9 mouse cellular contexts compared by ENCODE assay signal in the genomic region with DNA sequence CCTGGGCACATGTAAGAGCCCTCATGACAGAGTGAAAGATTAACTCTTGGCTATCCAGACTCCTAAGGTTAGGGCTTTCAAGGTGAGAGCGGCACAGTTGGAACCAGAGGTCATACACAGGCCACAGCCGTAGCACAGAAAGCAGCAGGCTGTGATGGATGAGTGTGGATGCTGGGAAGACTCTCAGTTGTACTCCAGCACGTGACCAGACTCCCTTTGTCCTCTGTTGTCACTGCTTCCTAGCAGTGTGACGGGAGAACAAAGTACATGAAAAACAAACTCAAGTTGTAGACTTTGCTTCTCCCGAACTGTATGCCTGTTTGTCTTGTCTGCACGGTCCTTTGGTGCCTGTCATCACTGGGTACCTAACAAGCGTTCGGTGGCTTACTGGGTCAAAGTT. TPM values are rescaled to one million over a fixed set of nuclear protein-coding genes. Genes with fewer than 3 reads are reported as not detected.
DNase-seq lines count a peak whose midpoint lies in the region; ATAC-seq and TF ChIP-seq lines count a peak whose summit lies in the region.
"Had no signal": no experiment of that assay in that cellular context is flagged by ENCODE, and none has a peak within 500 bp of the region (broad histone marks: within the 10 kb centered on the region; RNA-seq: fewer than 3 reads in every experiment).

No protein-coding gene starts in this region.

- WGBS in lung, embryonic 14.5 days, result 13% methylated on average over 8 of the region's 8 CpGs
- WGBS in hindbrain, embryonic 13.5 days, result 14% methylated on average over 8 of the region's 8 CpGs
- 25% methylated on average over 8 of the region's 8 CpGs for WGBS in stomach, postnatal 0 days

- H3K27me3 ChIP-seq in lung, embryonic 14.5 days (ENCODE audit: insufficient read depth, low read length), result no peaks in the 10 kb centered on the region
- no peaks in the 10 kb centered on the region for H3K27me3 ChIP-seq in hindbrain, embryonic 13.5 days
- H3K27me3 ChIP-seq in stomach, postnatal 0 days (ENCODE audit: control insufficient read depth, insufficient read depth, low read length), result no peaks in the 10 kb centered on the region
- H3K27me3 ChIP-seq: embryonic facial prominence, embryonic 13.5 days had no signal

- peak; percentile 29 for DNase-seq in lung, embryonic 14.5 days
- DNase-seq in lung, postnatal 25 days (ENCODE audit: low spot score), result no peak
- peak; percentile 22 for DNase-seq in liver
- peak; percentile 28 for DNase-seq in stomach, postnatal 0 days (ENCODE audit: low spot score)
- no peak for DNase-seq in thymus, postnatal 25 days
- no peak for DNase-seq in thymus, postnatal 36 days
- no peak for DNase-seq in thymus, postnatal 0 days (ENCODE audit: low spot score)

- ATAC-seq in lung, embryonic 14.5 days (ENCODE audit: insufficient read depth), result peak; percentile 18; the same call in 1 of the 2 replicates
- 0 out of 2 replicates have a peak, but pooled peaks have one; percentile 29 for ATAC-seq in hindbrain, embryonic 13.5 days (ENCODE audit: low FRiP score)
- peak; percentile 65 for ATAC-seq in stomach, postnatal 0 days (ENCODE audit: low FRiP score, low TSS enrichment)

- no peaks in the 10 kb centered on the region for H3K9me3 ChIP-seq in lung, embryonic 14.5 days (ENCODE audit: low read depth, low read length)
- no peaks in the 10 kb centered on the region for H3K9me3 ChIP-seq in hindbrain, embryonic 13.5 days
- no peaks in the 10 kb centered on the region for H3K9me3 ChIP-seq in stomach, postnatal 0 days (ENCODE audit: control insufficient read depth, low read length)
- H3K9me3 ChIP-seq: embryonic facial prominence, embryonic 13.5 days had no signal

- TF ChIP-seq CTCF in lung, embryonic 14.5 days (IDR thresholded peaks at IDR 0.05; ENCODE audit: low read depth), result no peak
- TF ChIP-seq CTCF in stomach, postnatal 0 days (IDR thresholded peaks at IDR 0.05; ENCODE audit: low read depth), result no peak

- no peak overlapping the region for H3K9ac ChIP-seq in lung, embryonic 14.5 days
- 0 out of 2 replicates have a peak overlapping the region, but pooled peaks have one; percentile 24 for H3K9ac ChIP-seq in hindbrain, embryonic 13.5 days
- H3K9ac ChIP-seq in stomach, postnatal 0 days (ENCODE audit: low read length), result no peak overlapping the region
- H3K9ac ChIP-seq: embryonic facial prominence, embryonic 13.5 days had no signal

- H3K4me3 ChIP-seq in lung, embryonic 14.5 days (ENCODE audit: low read depth, low read length), result no peak overlapping the region
- H3K4me3 ChIP-seq in hindbrain, embryonic 13.5 days, result no peak overlapping the region
- no peak overlapping the region for H3K4me3 ChIP-seq in stomach, postnatal 0 days (ENCODE audit: low read depth, low read length)

- peak overlapping the region; percentile 18 for H3K4me2 ChIP-seq in lung, embryonic 14.5 days
- H3K4me2 ChIP-seq in hindbrain, embryonic 13.5 days, result peak overlapping the region; percentile 29
- H3K4me2 ChIP-seq in stomach, postnatal 0 days (replicated peaks; ENCODE audit: low read depth), result peak overlapping the region; percentile 20; the same call in 1 of the 2 replicates

- H3K4me1 ChIP-seq in lung, embryonic 14.5 days (ENCODE audit: insufficient read depth), result 0 out of 2 replicates have a peak, but pooled peaks cover 2% of the 10 kb centered on the region
- peaks cover 20% of the 10 kb centered on the region for H3K4me1 ChIP-seq in hindbrain, embryonic 13.5 days (replicated peaks)
- 0 out of 2 replicates have a peak, but pooled peaks cover 3% of the 10 kb centered on the region for H3K4me1 ChIP-seq in stomach, postnatal 0 days (replicated peaks; ENCODE audit: control insufficient read depth, insufficient read depth)

- no peaks in the 10 kb centered on the region for H3K36me3 ChIP-seq in lung, embryonic 14.5 days (ENCODE audit: insufficient read depth)
- no peaks in the 10 kb centered on the region for H3K36me3 ChIP-seq in hindbrain, embryonic 13.5 days
- H3K36me3 ChIP-seq in stomach, postnatal 0 days (ENCODE audit: control insufficient read depth, insufficient read depth, low read length), result no peaks in the 10 kb centered on the region
- H3K36me3 ChIP-seq: embryonic facial prominence, embryonic 13.5 days had no signal

- no peak for TF ChIP-seq EP300 in stomach, postnatal 0 days (optimal IDR thresholded peaks at IDR 0.05)

- H3K27ac ChIP-seq in lung, embryonic 14.5 days (ENCODE audit: low read depth), result no peak overlapping the region
- no peak overlapping the region; the same call in 1 of the 2 replicates for H3K27ac ChIP-seq in hindbrain, embryonic 13.5 days
- H3K27ac ChIP-seq in stomach, postnatal 0 days (replicated peaks), result no peak overlapping the region; the same call in 1 of the 2 replicates
- H3K27ac ChIP-seq: embryonic facial prominence, embryonic 13.5 days had no signal

RNA-seq across cellular contexts. Expression of gene Vwa8, which starts 1.8 kb away (rescaled TPM):
- polyA plus RNA-seq in lung, embryonic 14.5 days (2014; fragmentation: Nextera tagmentation; extraction: Ambion mirVana), result 12.5 and 13.9 TPM in 2 replicates
- polyA plus RNA-seq in hindbrain, embryonic 13.5 days (2015; fragmentation: Nextera tagmentation; extraction: Ambion mirVana), result 5.9 and 6.0 TPM in 2 replicates
- 10.5 and 11.7 TPM in 2 replicates for polyA plus RNA-seq in stomach, postnatal 0 days (2015; fragmentation: Nextera tagmentation; extraction: Ambion mirVana)
- polyA plus RNA-seq in thymus, postnatal 0 days (2015; fragmentation: Nextera tagmentation; extraction: Ambion mirVana), result 7.8 and 8.3 TPM in 2 replicates

Comparison
In these comparisons a context has a peak if more than half of its experiments do, and no peak if none do; other contexts are left out.
1. DNase-seq: peak in lung, embryonic 14.5 days (single experiment), liver (single experiment) and stomach, postnatal 0 days (single experiment); none in lung, postnatal 25 days (single experiment), thymus, postnatal 25 days (single experiment), thymus, postnatal 36 days (0 of 2) and thymus, postnatal 0 days (single experiment).
2. Peak in every context shown above with its lines, with median percentiles within 50 percentile points of each other: ATAC-seq and H3K4me2 ChIP-seq.